Mouse (Mus musculus) neural tube, embryonic 13.5 days (tissue): ENCODE results near the gene Dnttip1. TPM values are rescaled to one million over a fixed set of nuclear protein-coding genes. Genes with fewer than 3 reads are reported as not detected.

Experiments used
- ATAC-seq: fragments of 200-750 bp; cut with Nextera tagmentation; 2 replicates; pipeline ENCODE4 v1.8.0; 2017; ENCODE audit warnings: low read depth, mild to moderate bottlenecking, moderate TSS enrichment, moderate library complexity
- H3K27ac ChIP-seq: fragments of 300-500 bp; sonication (generic); replicated peaks from 2 replicates; pipeline ENCODE4 v1.5.1; 2015; ENCODE audit warnings: moderate library complexity, mild to moderate bottlenecking, inconsistent platforms
- H3K27me3 ChIP-seq: fragments of 300-500 bp; sonication (generic); 2 replicates; pipeline ENCODE4 v1.6.1; 2015; ENCODE audit warnings: mild to moderate bottlenecking, inconsistent platforms
- H3K36me3 ChIP-seq: fragments of 300-500 bp; sonication (generic); 2 replicates; pipeline ENCODE4 v1.6.1; 2015; ENCODE audit warnings: mild to moderate bottlenecking, inconsistent platforms
- H3K4me1 ChIP-seq: fragments of 300-500 bp; sonication (generic); replicated peaks from 2 replicates; pipeline ENCODE4 v1.6.1; 2015; ENCODE audit warnings: inconsistent platforms
- H3K4me2 ChIP-seq: fragments of 300-500 bp; sonication (generic); 2 replicates; pipeline ENCODE4 v1.6.1; 2015; ENCODE audit warnings: inconsistent platforms, mild to moderate bottlenecking, moderate library complexity
- H3K4me3 ChIP-seq: fragments of 300-500 bp; sonication (generic); 2 replicates; pipeline ENCODE4 v1.5.1; 2015; ENCODE audit warnings: mild to moderate bottlenecking, inconsistent platforms
- H3K9ac ChIP-seq: fragments of 300-500 bp; sonication (generic); 2 replicates; pipeline ENCODE4 v1.6.1; 2015; ENCODE audit warnings: moderate library complexity, mild to moderate bottlenecking, inconsistent platforms
- H3K9me3 ChIP-seq: fragments of 300-500 bp; sonication (generic); 2 replicates; pipeline ENCODE4 v1.6.1; 2016; ENCODE audit warnings: inconsistent platforms
- WGBS: fragments of 180-500 bp; shearing (Covaris S2); methylation state at CpG from one replicate; pipeline ENCODE4 v1.1.7; 2015; 5-methylcytosine and 5-hydroxymethylcytosine counted together
- polyA plus RNA-seq: library from polyadenylated mRNA; unstranded; fragments of >200 nt; fragmentation: Nextera tagmentation; extraction: Ambion mirVana; gene quantifications from 2 replicates; pipeline ENCODE4 v1.2.1, GENCODE M21; 2015

The Dnttip1 gene
- polyA plus RNA-seq, 1 experiment from 2014 or later: 67.1 TPM

DNA sequence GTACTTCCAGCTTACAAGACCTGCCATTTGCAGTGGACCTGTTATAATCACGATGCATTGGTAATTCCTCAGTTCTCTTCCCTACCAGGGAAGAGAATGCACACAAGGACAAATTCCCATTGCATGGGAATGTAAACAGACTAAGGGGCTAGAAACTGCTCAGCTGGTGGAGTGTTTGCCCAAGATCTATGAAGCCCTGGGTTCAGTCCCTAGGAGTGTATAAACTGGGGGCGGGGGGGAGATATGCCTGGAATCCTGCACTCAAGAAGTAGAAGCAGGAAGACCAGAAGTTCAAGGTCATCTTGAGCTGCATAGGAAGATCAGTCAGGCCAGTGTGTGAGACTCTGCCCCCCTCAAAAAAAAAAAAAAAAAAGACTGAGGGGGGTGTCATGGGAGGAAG, 12.5 kb upstream of the Dnttip1 start:
- ATAC-seq: no peak
- 87% methylated on average over 2 of the region's 2 CpGs for WGBS
- no peaks in the 10 kb centered on the region for H3K36me3 ChIP-seq

GRCm38 (mm10) chr2:164734839-164735238, 10.9 kb upstream of the Dnttip1 start:
- Histone ChIP-seq H3K36me3 (no peaks in the 10 kb centered on the region), H3K27me3 (no peaks in the 10 kb centered on the region), H3K9me3 (no peaks in the 10 kb centered on the region), H3K27ac (no peak overlapping the region), H3K4me2 (no peak overlapping the region), H3K4me3 (no peak overlapping the region), H3K4me1 (no peaks in the 10 kb centered on the region), H3K9ac (no peak overlapping the region)
- no peak for ATAC-seq
- 85% methylated on average over 5 of the region's 5 CpGs for WGBS

More for the DNA sequence above, 12.5 kb upstream of the Dnttip1 start:
- no peak overlapping the region for H3K4me3 ChIP-seq
- no peak overlapping the region for H3K4me2 ChIP-seq
- H3K4me1 ChIP-seq: no peaks in the 10 kb centered on the region
- no peaks in the 10 kb centered on the region for H3K9me3 ChIP-seq
- H3K27ac ChIP-seq: no peak overlapping the region
- no peaks in the 10 kb centered on the region for H3K27me3 ChIP-seq
- no peak overlapping the region for H3K9ac ChIP-seq

DNA sequence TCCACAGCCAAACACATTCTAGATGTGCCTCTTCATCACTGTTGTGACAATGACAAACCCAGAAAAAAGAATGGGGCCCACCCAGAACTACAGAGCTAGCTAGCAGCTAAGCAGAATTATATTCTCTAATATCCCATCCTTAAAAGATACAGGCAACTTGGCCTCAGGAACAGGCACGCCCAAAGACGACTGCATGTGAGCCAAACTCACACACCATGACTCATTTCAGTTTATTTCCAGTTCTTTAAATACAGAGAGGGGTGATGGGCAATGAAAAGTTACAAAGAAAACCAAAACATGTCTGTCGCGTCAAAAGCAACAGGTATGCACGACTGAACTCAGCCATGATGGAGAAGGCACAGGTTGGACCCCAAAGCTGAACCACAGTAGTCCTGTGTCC, 10.3 kb upstream of the Dnttip1 start:
- ATAC-seq: no peak
- Histone ChIP-seq H3K9me3 (no peaks in the 10 kb centered on the region), H3K4me3 (no peak overlapping the region), H3K36me3 (no peaks in the 10 kb centered on the region), H3K9ac (no peak overlapping the region), H3K27me3 (no peaks in the 10 kb centered on the region), H3K4me2 (no peak overlapping the region), H3K27ac (no peak overlapping the region), H3K4me1 (no peaks in the 10 kb centered on the region)
- 89% methylated on average over 5 of the region's 5 CpGs for WGBS

DNA sequence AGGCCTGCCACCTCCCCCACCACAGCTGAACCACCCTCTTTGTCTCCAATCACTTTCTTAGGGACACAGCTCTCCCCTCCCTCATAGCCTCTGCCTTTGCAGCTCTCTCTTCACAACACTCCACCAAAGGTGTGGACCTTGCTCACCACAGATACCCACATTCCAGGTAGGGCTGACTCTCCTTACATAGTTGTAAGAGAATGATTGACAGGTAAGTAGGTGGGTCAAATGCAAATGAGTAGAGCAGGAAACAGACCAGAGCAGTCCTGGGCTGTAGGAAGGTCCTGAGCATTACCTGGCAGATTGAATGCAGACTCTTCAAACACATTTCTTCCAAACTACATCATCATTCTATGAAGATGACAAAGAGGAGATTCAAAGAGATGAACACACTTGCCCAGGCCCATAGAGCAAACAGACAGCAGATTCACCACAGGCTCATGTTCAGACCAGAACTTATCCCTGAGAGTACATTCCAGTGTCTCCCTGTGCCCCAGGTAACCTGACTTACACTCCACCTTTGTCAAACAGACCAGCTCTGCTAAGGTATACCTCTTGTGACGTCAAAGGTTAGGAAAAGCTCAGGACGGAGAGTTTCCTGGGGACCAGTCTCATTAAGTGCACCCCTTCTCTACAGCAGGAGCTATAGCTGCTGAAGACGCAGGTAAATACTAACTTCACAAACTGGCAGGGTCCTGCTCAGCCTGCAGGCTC, 8.2 kb upstream of the Dnttip1 start:
- ATAC-seq: no peak
- no peaks in the 10 kb centered on the region for H3K36me3 ChIP-seq
- WGBS: 72% methylated on average over 3 of the region's 3 CpGs

DNA sequence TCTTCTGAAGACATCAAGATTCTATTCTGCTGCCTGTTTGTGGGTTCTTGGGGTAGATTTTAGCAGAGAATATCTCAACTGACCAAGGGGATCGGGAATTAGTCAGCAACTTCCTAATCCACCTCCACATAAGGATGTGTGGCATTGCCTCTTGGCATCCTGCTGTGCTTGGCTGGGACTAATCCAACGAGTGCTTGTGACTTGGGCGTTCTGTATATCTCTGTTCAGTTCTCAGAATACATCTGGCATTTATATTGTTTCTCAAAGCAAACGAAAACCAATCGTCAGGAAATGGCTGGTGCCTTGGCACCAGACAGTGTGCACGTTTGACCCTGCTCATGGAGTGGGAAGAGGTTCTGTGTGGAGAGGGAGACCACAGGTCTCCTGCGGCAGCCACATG, 5.9 kb upstream of the Dnttip1 start:
- no peak overlapping the region for H3K27ac ChIP-seq
- H3K4me3 ChIP-seq: no peak overlapping the region
- no peak for ATAC-seq
- H3K36me3 ChIP-seq: no peaks in the 10 kb centered on the region
- no peaks in the 10 kb centered on the region; the same call in 1 of the 2 replicates for H3K27me3 ChIP-seq
- H3K9ac ChIP-seq: no peak overlapping the region
- H3K9me3 ChIP-seq: no peaks in the 10 kb centered on the region
- H3K4me2 ChIP-seq: no peak overlapping the region
- H3K4me1 ChIP-seq: peaks cover 2% of the 10 kb centered on the region
- 74% methylated on average over 7 of the region's 7 CpGs for WGBS

More for the DNA sequence above, 8.2 kb upstream of the Dnttip1 start:
- H3K9me3 ChIP-seq: no peaks in the 10 kb centered on the region
- H3K9ac ChIP-seq: no peak overlapping the region
- H3K4me3 ChIP-seq: no peak overlapping the region
- H3K4me1 ChIP-seq: no peaks in the 10 kb centered on the region
- no peaks in the 10 kb centered on the region for H3K27me3 ChIP-seq
- no peak overlapping the region for H3K27ac ChIP-seq
- H3K4me2 ChIP-seq: no peak overlapping the region

- Histone ChIP-seq H3K4me1 (peaks cover 33% of the 10 kb centered on the region), H3K9ac (peak overlapping the region; percentile 89), H3K36me3 (peaks cover 25% of the 10 kb centered on the region), H3K9me3 (no peaks in the 10 kb centered on the region), H3K4me3 (peak overlapping the region; percentile 72), H3K4me2 (peak overlapping the region; percentile 73), H3K27me3 (no peaks in the 10 kb centered on the region; the same call in 1 of the 2 replicates), H3K27ac (no peak overlapping the region)
- 75% methylated on average over 13 of the region's 13 CpGs for WGBS
- no peak for ATAC-seq
These were observed 796 bp upstream of the Dnttip1 start for GRCm38 (mm10) chr2:164744987-164745386.

- peak overlapping the region; percentile 89 for H3K9ac ChIP-seq
- H3K4me1 ChIP-seq: peaks cover 33% of the 10 kb centered on the region
- 56% methylated on average over 8 of the region's 8 CpGs for WGBS
- H3K9me3 ChIP-seq: no peaks in the 10 kb centered on the region
- no peak for ATAC-seq
- peaks cover 40% of the 10 kb centered on the region for H3K36me3 ChIP-seq
- peak overlapping the region; percentile 73 for H3K4me2 ChIP-seq
- H3K27me3 ChIP-seq: no peaks in the 10 kb centered on the region; the same call in 1 of the 2 replicates
- H3K27ac ChIP-seq: no peak overlapping the region
- H3K4me3 ChIP-seq: peak overlapping the region; percentile 72
These were observed 910 bp downstream of the Dnttip1 start for GRCm38 (mm10) chr2:164746693-164747092.

DNA sequence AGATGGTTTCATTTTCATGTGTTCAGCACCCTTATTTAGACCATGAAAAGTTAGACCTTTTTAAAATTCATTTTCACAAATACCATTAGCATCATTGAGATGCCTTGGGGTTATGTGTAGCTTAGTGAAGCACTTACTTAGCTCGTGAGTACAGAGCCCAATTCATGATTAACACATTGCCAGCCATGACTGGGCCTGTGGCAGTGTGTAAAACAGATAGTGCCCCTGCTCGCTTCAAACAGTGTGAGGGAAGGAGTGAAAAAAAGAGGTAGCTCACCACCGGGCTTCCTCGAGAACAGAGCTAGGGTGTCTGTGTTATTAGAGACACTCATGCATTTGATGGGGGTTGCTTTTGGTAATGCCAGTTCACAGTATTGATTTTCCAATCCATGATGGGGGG, 2.4 kb downstream of the Dnttip1 start:
- no peaks in the 10 kb centered on the region; the same call in 1 of the 2 replicates for H3K27me3 ChIP-seq
- H3K9me3 ChIP-seq: no peaks in the 10 kb centered on the region
- no peak overlapping the region for H3K4me2 ChIP-seq
- 0 out of 2 replicates have a peak overlapping the region, but pooled peaks have one; percentile 8 for H3K9ac ChIP-seq
- H3K4me1 ChIP-seq: peaks cover 33% of the 10 kb centered on the region
- H3K4me3 ChIP-seq: no peak overlapping the region
- H3K36me3 ChIP-seq: peaks cover 55% of the 10 kb centered on the region
- whole genome bisulfite sequencing: 87% methylated on average over 4 of the region's 4 CpGs
- no peak overlapping the region for H3K27ac ChIP-seq
- ATAC-seq: no peak

GRCm38 (mm10) chr2:164748991-164749390, 3.2 kb downstream of the Dnttip1 start:
- peaks cover 61% of the 10 kb centered on the region for H3K36me3 ChIP-seq
- ATAC-seq: no peak
- 88% methylated on average over 6 of the region's 6 CpGs for WGBS

DNA sequence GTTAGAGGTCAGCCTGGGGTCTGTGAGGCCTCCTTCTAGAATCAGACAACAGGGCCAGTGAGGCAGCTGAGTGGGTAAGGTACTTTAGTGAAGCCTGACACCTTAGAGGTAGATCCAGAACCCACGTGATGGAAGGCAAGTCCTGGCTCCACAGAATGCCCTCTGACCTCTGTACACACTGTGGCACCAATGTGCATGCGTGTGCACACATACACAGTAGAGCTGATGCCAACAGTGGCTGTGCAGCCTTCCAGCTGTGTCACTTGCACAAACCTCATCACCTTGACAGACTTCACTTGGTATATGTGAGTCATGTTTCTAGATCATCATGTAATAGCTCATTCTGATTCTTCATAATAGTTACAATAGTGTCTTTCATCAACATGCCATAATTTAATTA, 6.7 kb downstream of the Dnttip1 start:
- Histone ChIP-seq H3K27ac (no peak overlapping the region), H3K4me1 (peaks cover 14% of the 10 kb centered on the region), H3K27me3 (no peaks in the 10 kb centered on the region), H3K9me3 (no peaks in the 10 kb centered on the region), H3K4me3 (no peak overlapping the region), H3K4me2 (no peak overlapping the region), H3K9ac (no peak overlapping the region), H3K36me3 (peaks cover 95% of the 10 kb centered on the region)
- no peak for ATAC-seq
- 94% methylated on average over 2 of the region's 2 CpGs for WGBS

More at GRCm38 (mm10) chr2:164748991-164749390, 3.2 kb downstream of the Dnttip1 start:
- Histone ChIP-seq H3K27me3 (no peaks in the 10 kb centered on the region; the same call in 1 of the 2 replicates), H3K9me3 (no peaks in the 10 kb centered on the region), H3K4me1 (peaks cover 33% of the 10 kb centered on the region), H3K4me3 (no peak overlapping the region), H3K4me2 (no peak overlapping the region), H3K9ac (no peak overlapping the region), H3K27ac (no peak overlapping the region)

GRCm38 (mm10) chr2:164754105-164754504, 8.3 kb downstream of the Dnttip1 start:
- WGBS: 87% methylated on average over 11 of the region's 11 CpGs
- Histone ChIP-seq H3K9ac (no peak overlapping the region), H3K4me1 (no peaks in the 10 kb centered on the region), H3K27me3 (no peaks in the 10 kb centered on the region), H3K4me2 (no peak overlapping the region), H3K4me3 (no peak overlapping the region), H3K9me3 (no peaks in the 10 kb centered on the region), H3K27ac (no peak overlapping the region), H3K36me3 (peaks cover 95% of the 10 kb centered on the region)
- ATAC-seq: no peak

DNA sequence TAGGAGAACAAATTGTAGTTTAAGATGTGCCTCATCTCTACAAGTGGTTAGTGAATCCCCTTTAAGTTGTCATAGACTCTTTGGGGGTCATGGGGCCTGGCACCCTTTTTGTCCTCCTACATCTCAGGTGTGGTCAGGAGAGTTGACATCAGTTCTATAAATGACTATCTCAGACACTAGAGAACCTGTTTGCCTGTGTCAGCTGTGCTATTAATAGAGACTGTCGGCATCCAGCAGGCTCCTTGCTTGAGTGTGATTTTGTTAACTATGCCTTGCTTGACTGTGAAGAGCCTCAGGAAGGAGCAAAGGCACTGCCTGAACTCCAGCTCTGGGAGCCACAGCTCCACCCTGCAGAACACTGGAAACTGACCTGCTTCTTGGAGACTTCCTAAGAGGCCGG, 9.0 kb downstream of the Dnttip1 start:
- no peak for ATAC-seq

GRCm38 (mm10) chr2:164757841-164758240, 12.1 kb downstream of the Dnttip1 start:
- no peaks in the 10 kb centered on the region for H3K27me3 ChIP-seq
- WGBS: 88% methylated on average over 11 of the region's 11 CpGs

More for the DNA sequence above, 9.0 kb downstream of the Dnttip1 start:
- Histone ChIP-seq H3K36me3 (peaks cover 96% of the 10 kb centered on the region), H3K4me1 (no peaks in the 10 kb centered on the region), H3K9me3 (no peaks in the 10 kb centered on the region), H3K4me2 (no peak overlapping the region), H3K9ac (no peak overlapping the region), H3K27ac (no peak overlapping the region), H3K4me3 (no peak overlapping the region), H3K27me3 (no peaks in the 10 kb centered on the region)
- WGBS: 85% methylated on average over 2 of the region's 2 CpGs

More at GRCm38 (mm10) chr2:164757841-164758240, 12.1 kb downstream of the Dnttip1 start:
- H3K36me3 ChIP-seq: peaks cover 98% of the 10 kb centered on the region
- H3K9me3 ChIP-seq: no peaks in the 10 kb centered on the region
- H3K27ac ChIP-seq: no peak overlapping the region
- H3K4me2 ChIP-seq: no peak overlapping the region
- H3K4me1 ChIP-seq: no peaks in the 10 kb centered on the region
- no peak for ATAC-seq
- H3K9ac ChIP-seq: no peak overlapping the region
- H3K4me3 ChIP-seq: no peak overlapping the region
